Mouse (Mus musculus): Measurements from ENCODE around the gene Tex26.

- TF ChIP-seq ZNF384 (IDR thresholded peaks at IDR 0.05; ENCODE audit: low read depth, low read length) = no peak
- no peak for TF ChIP-seq CHD2 (IDR thresholded peaks at IDR 0.05; ENCODE audit: low read depth, low read length)
- TF ChIP-seq HCFC1 (IDR thresholded peaks at IDR 0.05; ENCODE audit: borderline replicate concordance, insufficient read depth, low read length) = no peak
Observed at GRCm38 (mm10) chr5:149483321-149484052, 44.0 kb downstream of the Tex26 start.
